Mouse (Mus musculus) natural killer cell, adult 2 months (primary cell): ENCODE measurements around the gene Pcmt1.

ENCODE experiments used
- DNase-seq, 2 experiments: peaks; one replicate each; pipeline ENCODE4 v3.0.0; 2022; ENCODE audit warnings: low spot score in 2 of 2

Gene Pcmt1

GRCm38 (mm10) chr10:7680731-7681301, at the start of gene Pcmt1, which contains the start of gene Lats1:
Gene Pcmt1 (minus strand): TSS chr10:7681136.
Gene Lats1 (plus strand): TSS chr10:7681214.
- peak; percentile 78 for DNase-seq

- DNase-seq: no peak
Measured at GRCm38 (mm10) chr10:7727011-7727410, 46.1 kb upstream of the Pcmt1 start.

DNA sequence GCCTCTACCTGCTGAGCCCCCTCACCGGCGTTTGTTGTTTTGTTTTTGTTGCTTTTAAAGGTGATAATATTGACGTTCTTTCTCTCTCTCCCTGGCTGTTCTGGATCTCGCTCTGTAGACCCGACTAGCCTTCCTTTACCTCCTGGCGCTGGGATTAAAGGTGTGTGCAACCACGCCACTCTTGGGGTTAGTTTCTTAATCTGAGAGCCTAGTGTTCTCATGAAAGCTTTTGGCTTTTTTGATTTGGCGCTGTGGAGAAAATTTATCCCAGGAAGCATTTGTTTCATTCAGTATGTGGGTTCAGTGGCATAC, 45.5 kb upstream of the Pcmt1 start:
- no peak for DNase-seq

DNA sequence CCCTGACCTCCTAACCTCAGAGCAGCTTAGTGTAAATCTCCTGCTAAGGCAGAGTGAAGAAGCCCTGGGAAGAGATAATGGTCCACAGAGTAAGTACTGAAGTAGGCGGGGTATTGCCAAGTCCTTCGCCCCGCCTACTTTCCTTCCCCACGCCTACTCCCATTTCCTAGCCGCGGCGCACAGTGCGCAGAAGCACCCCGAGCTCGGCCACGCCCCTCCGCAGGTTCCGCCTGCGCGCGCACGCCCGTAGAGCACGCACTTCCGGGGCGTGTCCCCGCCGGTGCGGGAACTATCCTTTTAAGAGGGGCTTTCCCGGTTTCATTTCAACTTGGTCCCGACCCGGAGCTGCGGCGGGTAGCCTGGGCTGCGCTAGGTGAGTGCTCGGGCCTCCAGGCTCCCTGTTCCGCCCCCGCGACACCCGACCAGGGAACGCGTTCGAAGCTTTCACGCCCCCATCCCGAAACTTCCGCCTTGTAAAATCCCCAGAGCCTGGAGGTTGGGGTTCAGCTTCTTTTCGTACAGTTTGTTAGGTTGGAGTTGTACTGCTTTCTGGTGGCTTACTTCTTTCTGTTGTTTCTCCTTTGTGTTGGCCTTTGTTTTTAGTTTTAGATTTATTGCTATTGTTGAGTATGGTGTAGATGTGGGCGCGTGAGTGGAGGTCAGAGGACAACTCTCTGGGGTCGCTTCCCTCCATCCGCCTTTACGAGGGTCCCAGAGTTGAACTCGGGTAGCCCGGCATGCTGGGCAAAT, 45.0 kb upstream of the Pcmt1 start, which contains the start of gene Katna1:
Katna1 (plus strand) TSS at position 250 of the 750 bp plus-strand sequence.
- DNase-seq: peak; percentile 96

DNA sequence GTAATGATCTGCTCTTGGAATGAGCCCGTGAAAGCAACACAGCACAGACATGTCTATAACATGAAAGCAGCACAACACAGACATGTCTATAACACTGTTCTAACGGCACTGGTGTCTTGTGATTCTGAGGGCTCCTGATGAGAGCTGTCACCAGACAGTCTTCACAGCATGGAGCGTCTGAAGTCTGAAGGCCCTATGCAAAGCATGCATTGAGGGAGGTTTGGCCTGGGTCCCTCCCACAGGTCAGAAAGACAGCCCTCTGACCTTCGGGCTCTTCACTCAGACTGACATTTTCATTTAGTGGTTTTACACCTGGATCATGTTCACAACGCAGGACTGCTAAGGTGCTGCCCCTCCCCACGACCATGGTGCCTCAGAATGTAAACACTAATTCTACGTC, 34.1 kb upstream of the Pcmt1 start:
- no peak for DNase-seq

DNA sequence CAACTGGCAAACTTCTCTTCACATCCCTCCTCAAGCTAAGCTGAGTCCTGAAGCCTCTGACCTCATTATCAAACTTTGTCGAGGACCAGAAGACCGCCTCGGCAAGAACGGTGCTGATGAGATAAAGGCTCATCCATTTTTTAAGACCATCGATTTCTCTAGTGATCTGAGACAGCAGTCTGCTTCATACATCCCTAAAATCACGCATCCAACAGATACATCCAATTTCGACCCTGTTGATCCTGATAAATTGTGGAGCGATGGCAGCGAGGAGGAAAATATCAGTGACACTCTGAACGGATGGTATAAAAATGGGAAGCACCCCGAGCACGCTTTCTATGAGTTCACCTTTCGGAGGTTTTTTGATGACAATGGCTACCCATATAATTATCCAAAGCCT, 31.6 kb upstream of the Pcmt1 start:
- no peak for DNase-seq

- no peak for DNase-seq
Measured at GRCm38 (mm10) chr10:7710121-7710520, 29.2 kb upstream of the Pcmt1 start.

DNA sequence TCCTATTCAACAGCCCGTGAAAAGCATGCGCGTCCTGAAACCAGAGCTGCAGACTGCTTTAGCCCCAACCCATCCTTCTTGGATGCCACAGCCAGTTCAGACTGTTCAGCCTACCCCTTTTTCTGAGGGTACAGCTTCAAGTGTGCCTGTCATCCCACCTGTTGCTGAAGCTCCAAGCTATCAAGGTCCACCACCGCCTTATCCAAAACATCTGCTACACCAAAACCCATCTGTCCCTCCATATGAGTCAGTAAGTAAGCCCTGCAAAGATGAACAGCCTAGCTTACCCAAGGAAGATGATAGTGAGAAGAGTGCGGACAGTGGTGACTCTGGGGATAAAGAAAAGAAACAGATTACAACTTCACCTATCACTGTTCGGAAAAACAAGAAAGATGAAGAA, 21.6 kb upstream of the Pcmt1 start:
- no peak for DNase-seq

- no peak for DNase-seq
Measured at GRCm38 (mm10) chr10:7700120-7700519, 19.2 kb upstream of the Pcmt1 start.

- peak; percentile 7 to 24 for DNase-seq
Measured at GRCm38 (mm10) chr10:7695286-7695685, 14.3 kb upstream of the Pcmt1 start.

DNA sequence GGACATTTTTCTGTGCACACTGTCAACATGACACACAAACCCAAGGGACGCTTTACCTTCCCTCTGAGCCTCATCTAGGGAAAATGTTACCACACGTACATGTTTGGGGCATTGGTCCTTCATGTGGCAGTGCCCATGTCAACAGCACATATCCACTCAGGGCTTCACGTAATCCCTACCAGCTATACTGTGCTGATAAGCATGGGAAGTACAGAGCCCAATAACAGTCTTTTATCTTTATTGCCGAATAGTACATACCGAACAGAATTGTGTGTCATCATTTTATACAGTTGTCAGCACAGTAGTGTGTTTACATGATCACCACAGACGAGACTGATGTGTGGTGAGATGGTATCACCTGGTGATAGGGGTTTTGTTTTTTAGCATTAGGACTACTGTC, 6.0 kb upstream of the Pcmt1 start:
- DNase-seq: no peak

GRCm38 (mm10) chr10:7682249-7682648, 1.3 kb upstream of the Pcmt1 start:
- DNase-seq: no peak

- peak; percentile 36 to 42 for DNase-seq
Measured at GRCm38 (mm10) chr10:7681343-7682025, 548 bp upstream of the Pcmt1 start.

DNA sequence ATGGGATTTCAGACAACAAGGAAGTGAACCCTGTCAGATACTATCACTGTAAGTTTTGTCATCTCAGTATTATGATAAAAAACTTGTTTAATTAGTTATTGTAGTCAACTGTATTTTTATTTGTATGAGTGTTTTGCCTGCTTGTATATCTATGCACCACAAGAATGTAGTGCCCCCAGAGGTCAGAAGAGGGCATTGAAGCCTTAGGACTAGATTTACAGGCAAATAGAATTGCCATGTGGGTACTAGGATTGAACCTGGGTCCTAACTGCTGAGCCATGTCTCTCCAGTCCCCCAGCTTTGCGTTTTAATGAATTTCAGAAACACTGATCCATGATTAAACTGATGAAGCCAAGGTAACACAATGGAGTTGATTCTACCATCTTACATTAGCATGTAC, 7.3 kb downstream of the Pcmt1 start:
- peak; percentile 28 to 33 for DNase-seq

GRCm38 (mm10) chr10:7667342-7667802, 13.6 kb downstream of the Pcmt1 start, which contains the start of gene Nup43:
Gene Nup43 (plus strand): TSS chr10:7667503.
- peak; percentile 78 to 85 for DNase-seq

DNA sequence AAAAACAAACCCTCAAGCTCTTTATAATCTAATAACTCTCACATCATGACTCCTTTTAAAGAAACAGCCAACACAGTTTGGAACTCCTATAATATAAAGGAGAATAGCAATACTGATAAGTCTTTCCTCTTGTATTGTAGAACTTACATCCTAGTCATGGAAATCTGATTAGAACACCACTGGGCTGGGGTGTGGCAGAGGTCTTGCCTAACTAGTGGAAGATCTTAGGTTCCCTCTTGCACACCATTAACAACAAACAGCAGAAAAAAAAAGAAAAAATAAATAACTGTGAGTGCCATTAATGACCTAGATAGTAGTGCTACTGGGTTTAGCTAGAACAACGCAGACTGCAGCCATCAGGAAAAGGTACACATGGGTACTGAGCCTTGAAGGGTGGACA, 16.0 kb downstream of the Pcmt1 start:
- no peak for DNase-seq

DNA sequence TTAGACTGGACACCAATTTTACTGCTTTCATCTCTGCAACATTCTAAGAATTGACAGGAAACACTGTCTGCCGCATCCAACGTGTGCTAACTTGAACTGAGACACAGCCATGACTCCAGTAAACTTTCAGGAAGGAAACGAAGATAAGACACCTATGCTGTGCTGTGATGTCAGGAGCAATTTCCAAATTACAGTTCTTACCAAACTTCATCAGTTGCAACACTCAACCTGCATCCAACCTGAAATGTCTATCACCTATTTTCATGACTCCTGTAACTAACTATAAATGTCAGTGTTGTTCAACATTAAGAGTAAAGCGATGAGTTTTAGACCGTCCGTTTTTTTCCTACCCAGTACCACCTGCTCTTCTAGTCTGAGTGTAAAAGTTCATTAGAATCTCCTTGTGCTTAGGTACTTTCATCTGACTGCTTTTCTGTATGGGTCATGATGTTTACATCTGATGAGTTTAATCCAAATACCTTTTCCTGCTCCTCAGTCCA, 16.9 kb downstream of the Pcmt1 start:
- no peak for DNase-seq

GRCm38 (mm10) chr10:7663159-7664026, 17.5 kb downstream of the Pcmt1 start:
- peak; percentile 89 to 91 for DNase-seq

DNA sequence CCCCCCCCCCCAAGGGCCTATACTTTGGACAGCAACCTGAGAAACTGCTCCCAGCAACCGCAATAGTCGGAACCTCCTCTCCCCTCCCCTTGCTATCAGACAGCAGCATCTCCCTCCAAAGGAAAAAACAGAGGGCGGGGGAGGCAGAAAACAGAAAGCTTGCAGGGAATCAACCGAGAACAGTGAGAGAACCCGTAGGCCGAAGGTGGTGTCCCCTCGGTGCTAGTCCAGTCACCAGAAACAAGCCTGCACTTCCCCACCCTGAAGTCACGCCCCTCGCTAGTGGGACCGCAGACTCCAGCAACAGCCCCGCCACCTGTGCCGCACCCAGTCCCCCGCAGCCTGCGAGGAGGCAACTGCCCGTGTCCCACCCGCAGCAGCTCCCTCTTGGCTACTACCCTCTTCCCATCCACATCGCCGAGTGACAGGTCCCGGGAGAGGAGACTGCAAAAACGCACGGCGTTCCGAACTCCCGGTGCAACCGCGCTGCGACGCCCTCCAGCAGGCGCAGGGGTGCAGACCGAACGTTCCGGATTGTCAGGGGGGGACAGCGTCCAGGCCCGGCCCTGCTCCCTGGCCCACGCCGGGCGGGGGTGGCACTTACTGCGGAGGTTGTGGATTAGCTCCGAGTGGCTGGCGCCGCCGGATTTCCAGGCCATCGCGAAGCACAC, 18.3 kb downstream of the Pcmt1 start:
- DNase-seq: peak; percentile 73 to 77

DNA sequence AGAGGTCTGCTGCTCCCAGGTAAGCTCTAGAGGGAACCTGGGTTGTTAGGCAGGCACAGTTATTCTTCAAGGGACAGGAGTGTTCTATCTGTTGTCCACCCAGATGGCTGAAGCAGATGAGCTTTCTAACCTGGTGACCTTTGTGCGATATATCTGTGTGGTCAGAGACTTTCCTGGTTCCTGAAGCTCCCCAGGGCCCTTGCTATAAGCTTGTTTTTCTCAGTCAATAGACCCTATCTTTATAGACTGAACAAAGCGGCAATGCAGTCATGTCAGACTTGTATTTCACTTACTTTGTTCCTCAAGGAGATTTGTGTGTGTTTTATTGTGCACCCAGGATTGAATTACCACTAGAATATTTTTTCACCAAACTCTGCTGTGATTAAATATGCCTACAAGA, 29.9 kb downstream of the Pcmt1 start:
- DNase-seq: no peak

GRCm38 (mm10) chr10:7649059-7649458, 31.9 kb downstream of the Pcmt1 start:
- no peak for DNase-seq
